Mouse (Mus musculus) Patski (cell line): ENCODE results near the gene Chrd. TPM values are rescaled to one million over a fixed set of nuclear protein-coding genes. Genes with fewer than 3 reads are reported as not detected.
A peak's percentile ranks its signal among the peaks of the same experiment; 100 is the strongest.

Source experiments
- ATAC-seq: fragments of 100-300 bp; one replicate; pipeline ENCODE4 v1.8.0; 2021
- CTCF ChIA-PET: fragments of 350-600 bp; sonication (Branson Sonifier 250); formaldehyde crosslinking; loops from one replicate; lab custom pipeline; 2022; ENCODE audit warnings: inconsistent platforms; lab: Charles Lee
- POLR2A ChIA-PET: fragments of 350-600 bp; sonication (Branson Sonifier 250); formaldehyde crosslinking; loops from one replicate; lab custom pipeline; 2022; ENCODE audit warnings: antibody characterized with exemption, inconsistent platforms; lab: Charles Lee
- DNase-seq: peaks from one replicate; pipeline ENCODE4 v3.0.0-alpha.2; 2011; ENCODE audit warnings: low read depth, low spot score
- H3K27me3 ChIP-seq: fragments of 371-371 bp; one replicate; pipeline ENCODE4 v1.5.1; 2021
- CTCF ChIP-seq: fragments of 100-300 bp; IDR thresholded peaks from one replicate; pipeline ENCODE4 v1.5.1; 2021
- in situ Hi-C: fragments of 300-500 bp; cut with MboI; formaldehyde crosslinking; loops from 3 replicates; pipeline ENCODE4 v1.11.1; 2018; ENCODE audit warnings: low pct_unique_long_range_greater_than_20kb, mixed read lengths
- polyA plus RNA-seq: library from polyadenylated mRNA; unstranded; gene quantifications from one replicate; pipeline ENCODE4 v1.2.3, GENCODE M21; 2021

Chrd gene
- polyA plus RNA-seq, 1 experiment from 2014 or later, result 1.8 TPM

DNA sequence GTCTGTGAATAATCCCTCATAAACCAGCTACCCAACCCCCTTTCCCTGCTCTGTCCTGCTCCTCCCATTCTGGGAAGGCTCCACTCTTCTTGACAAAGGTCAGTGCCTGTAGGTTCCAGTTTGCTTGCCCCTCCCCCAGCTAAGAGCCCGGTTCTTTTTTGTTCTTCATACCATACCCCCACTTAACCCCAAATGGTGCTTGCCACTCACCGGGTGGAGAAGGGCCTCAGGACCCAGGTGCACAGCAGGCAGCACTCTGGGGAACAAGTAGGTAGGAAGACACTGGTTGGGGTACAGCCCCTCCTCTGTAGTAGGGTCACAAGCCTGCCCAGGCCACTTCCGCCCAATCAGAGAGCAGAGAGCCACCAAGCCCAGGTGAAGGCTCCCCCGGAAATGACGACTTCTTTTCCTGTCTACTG is 2.6 kb upstream of the Chrd start:
- H3K27me3 ChIP-seq, result peaks cover 10% of the 10 kb centered on the region
- in situ Hi-C loops, result no loop called here
- POLR2A ChIA-PET, result no interaction called here
- ATAC-seq (no peak), DNase-seq (no peak)
- no peak for TF ChIP-seq CTCF
- CTCF ChIA-PET, result no interaction called here

DNA sequence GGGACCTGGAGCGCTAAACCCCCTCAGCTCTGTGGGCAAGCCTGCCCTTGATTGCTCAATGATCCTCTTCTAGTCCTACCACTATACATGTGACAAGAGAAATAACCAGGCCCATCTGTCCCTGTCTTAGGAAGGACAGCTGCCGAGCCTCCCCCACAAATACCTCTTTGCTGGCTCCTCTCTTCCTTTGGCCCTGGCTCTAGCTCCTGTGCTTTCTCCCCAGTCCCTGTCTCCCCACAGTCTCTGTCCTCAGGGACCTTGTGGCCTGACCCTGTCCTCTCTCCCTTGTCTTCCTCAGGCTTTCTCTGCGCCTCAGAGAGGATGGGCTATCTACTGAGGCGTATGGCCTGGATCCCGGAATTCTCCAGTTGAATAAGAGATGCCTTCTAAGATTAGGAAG is 1.2 kb upstream of the Chrd start:
- ATAC-seq (no peak), DNase-seq (no peak)
- CTCF ChIA-PET, result no interaction called here
- POLR2A ChIA-PET, result interaction anchor here (1.4 kb wide), 1 partner anchor 10 kb away, joined by 3 read pairs; no protein-coding TSS in a partner anchor
- peaks cover 10% of the 10 kb centered on the region for H3K27me3 ChIP-seq
- in situ Hi-C loops, result no loop called here
- no peak for TF ChIP-seq CTCF

DNA sequence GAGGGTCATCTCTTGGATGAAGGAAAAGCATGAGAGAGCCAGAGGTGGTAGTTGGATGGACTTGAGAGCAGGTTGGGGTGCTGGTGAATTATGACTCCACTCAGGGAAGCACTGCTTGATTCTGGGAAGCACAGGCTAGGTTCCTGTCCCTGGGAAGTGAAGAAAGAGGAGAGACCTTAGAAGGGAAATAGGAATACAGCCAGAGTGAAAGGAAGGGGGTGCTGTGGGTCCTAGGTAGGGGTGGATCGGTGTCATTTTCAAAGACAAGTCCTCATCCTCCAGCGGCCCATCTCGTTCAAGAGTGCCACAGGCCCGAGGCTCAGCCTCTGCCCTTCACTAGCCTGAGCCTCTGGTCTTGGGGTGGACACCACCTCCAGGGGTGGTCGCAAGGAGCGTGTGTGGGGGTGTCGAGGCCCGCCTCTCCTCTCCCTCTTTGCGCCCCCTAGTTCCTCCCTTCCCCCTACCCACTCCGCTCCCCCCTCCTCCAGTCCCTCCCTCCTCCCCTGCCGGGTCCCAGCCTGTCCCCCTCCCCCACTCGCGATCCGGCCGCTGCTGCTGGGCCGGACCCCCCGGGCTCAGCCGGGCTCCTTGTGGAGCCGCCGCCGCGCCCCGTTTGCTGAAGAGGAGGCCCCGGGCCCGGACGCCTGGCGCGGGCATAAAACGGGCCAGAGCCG is 539 bp upstream of the Chrd start:
- DNase-seq (no peak), ATAC-seq (peak; percentile 33)
- in situ Hi-C loops, result no loop called here
- H3K27me3 ChIP-seq, result peaks cover 10% of the 10 kb centered on the region
- no peak for TF ChIP-seq CTCF
- ChIA-PET POLR2A (interaction anchor here (0.6 to 1.4 kb wide), 2 partner anchors 9 to 986 kb away, joined by 3 read pairs; no protein-coding TSS in a partner anchor), CTCF (no interaction called here)

DNA sequence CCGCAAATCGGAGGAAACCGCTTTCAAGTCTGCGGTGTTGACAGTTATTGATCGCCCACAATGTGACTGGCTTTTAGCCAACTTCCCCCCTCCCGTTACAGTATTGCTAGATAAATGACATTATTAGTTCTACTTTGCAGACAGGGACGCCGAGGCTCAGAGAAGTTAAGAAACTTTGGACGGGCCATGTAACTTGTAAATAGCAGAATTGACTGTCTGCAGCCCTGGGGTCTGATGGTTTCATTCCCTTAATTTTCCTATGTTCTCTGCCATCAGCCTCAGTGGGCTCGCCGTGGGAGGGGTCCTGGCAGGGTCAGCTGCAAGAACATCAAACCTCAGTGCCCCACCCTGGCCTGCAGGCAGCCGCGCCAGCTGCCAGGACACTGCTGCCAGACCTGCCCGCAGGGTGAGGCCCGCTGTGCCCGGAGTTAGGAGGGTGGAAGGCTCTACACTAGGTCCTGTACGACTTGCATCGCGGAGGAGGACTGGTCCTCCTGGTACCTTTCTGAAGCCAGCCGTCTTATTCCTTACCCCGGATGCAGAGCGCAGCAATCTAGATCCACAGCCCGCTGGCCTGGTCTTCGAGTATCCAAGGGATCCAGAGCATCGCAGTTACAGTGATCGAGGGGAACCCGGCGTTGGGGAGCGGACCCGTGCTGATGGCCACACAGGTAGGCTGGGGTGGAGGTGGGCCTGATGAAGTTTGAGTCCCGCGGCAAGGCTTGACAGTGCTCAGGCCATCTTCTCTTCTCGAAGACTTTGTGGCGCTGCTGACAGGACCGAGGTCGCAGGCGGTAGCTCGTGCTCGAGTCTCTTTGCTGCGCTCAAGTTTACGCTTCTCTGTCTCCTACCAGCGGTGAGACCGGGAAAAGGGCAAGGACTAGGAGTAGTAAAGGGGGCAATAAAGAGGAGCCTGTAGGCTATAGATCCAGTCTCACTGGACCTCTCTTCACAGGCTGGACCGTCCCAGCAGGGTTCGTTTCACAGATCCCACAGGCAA is 1.1 kb downstream of the Chrd start, which contains the start of gene Thpo:
TSS of gene Thpo (minus strand) at position 781 of the 1,000 bp plus-strand sequence.
- H3K27me3 ChIP-seq, result peaks cover 10% of the 10 kb centered on the region
- ChIA-PET POLR2A (no interaction called here), CTCF (no interaction called here)
- in situ Hi-C loops, result no loop called here
- ATAC-seq, result no peak
- no peak for DNase-seq
- no peak for TF ChIP-seq CTCF

DNA sequence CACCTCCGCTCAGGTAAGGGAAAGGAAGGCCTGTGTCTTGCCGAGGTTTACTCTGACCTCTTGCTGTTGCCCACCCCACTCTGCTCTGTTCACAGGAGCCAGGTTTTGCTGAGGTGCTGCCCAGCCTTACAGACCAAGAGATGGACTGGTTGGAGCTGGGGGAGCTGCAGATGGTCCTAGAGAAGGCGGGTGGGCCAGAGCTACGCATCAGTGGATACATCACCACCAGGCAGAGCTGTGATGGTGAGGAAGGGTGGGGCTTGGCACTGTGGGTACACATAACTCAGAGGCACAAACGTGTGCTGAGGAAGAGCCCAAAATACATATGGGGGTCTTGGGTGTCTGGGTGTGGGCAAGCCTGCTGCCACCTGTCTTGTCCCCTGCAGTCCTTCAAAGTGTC is 2.7 kb downstream of the Chrd start:
- TF ChIP-seq CTCF, result no peak
- H3K27me3 ChIP-seq, result peaks cover 10% of the 10 kb centered on the region
- in situ Hi-C loops, result no loop called here
- DNase-seq (no peak), ATAC-seq (no peak)
- POLR2A ChIA-PET, result no interaction called here
- CTCF ChIA-PET, result interaction anchor here (1.1 kb wide), 1 partner anchor 26 kb away, joined by 3 read pairs; no protein-coding TSS in a partner anchor

DNA sequence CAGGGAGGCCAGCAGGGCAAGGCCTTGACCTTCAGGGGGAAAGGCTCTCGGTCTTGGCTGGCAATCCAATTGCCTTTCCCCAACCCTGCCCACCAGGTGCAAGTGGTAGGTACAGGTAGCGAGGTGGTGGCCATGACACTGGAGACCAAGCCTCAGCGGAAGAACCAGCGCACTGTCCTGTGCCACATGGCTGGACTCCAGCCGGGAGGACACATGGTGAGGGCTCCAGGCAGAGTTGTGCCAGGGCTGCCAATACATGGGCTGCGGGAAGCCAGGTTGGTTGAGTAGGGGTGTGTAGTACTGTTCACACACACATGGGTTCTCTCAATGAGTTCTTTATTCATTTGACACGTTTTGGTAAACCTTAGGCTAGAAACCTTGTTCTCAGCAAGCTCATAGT is 3.2 kb downstream of the Chrd start:
- ATAC-seq (no peak), DNase-seq (no peak)
- POLR2A ChIA-PET, result no interaction called here
- TF ChIP-seq CTCF, result no peak
- in situ Hi-C loops, result no loop called here
- CTCF ChIA-PET, result interaction anchor here (1.1 kb wide), 1 partner anchor 25 kb away, joined by 3 read pairs; no protein-coding TSS in a partner anchor
- H3K27me3 ChIP-seq, result peaks cover 10% of the 10 kb centered on the region

DNA sequence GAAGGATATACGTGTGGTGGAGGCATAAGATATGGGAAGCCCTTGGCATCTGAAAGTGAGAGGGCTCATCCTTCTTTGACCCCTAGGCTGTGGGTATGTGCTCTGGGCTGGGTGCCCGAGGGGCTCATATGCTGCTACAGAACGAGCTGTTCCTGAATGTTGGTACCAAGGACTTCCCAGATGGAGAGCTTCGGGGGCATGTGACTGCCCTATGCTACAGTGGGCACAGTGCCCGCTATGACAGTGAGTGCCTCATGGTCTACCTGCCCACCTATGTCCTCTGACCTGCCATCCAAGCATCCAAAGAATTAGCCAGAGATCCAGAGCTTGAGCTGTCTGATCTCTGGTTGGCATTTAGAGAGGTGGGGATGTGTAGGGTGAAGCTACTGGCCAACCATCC is 3.9 kb downstream of the Chrd start:
- ATAC-seq, result no peak
- ChIA-PET CTCF (no interaction called here), POLR2A (no interaction called here)

DNA sequence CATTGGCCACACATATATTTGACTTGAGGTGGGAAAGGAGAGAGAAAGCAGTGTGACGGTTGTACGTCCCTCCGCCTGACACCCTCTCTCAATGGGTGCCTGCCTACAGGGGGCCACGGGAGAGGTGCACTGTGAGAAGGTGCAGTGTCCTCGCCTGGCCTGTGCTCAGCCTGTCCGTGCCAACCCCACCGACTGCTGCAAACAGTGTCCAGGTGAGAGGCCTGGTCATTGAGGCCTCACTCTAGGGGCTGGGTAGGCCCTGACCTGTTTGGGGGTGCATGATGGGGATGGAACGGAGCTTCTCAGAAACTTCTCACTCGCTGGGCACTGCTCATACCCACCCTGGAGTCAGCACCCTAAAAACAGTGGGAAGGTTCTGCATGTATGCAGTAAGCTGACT is 6.9 kb downstream of the Chrd start:
- POLR2A ChIA-PET, result no interaction called here
- in situ Hi-C loops, result no loop called here
- ATAC-seq (no peak), DNase-seq (no peak)
- CTCF ChIA-PET, result interaction anchor here (1.4 kb wide), 1 partner anchor 15 kb away, joined by 3 read pairs; no protein-coding TSS in a partner anchor
- no peaks in the 10 kb centered on the region for H3K27me3 ChIP-seq
- TF ChIP-seq CTCF, result no peak

More for the DNA sequence above, 3.9 kb downstream of the Chrd start:
- TF ChIP-seq CTCF, result no peak
- in situ Hi-C loops, result no loop called here
- peaks cover 10% of the 10 kb centered on the region for H3K27me3 ChIP-seq
- DNase-seq, result no peak

DNA sequence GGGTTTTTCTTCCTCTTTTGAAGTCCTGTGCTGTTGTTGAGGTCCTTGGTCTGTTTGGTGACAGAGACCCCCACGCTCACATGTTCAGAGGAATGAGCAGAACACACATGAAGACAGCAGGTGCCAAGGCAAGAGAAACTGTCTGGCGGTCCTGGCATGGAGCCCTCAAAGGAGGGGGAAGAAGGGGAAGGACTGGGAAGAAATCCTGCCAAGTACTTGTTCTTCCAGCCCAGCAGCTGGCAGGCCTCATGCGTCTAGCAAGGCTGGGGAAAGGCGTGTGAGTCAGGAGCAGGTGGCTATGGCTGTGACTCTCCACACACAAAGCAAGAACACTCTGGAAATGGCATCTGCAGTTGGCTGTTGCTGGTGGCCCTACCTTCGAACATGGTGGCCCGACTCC is 13.7 kb downstream of the Chrd start:
- ChIA-PET POLR2A (no interaction called here), CTCF (no interaction called here)
- in situ Hi-C loops, result no loop called here
- DNase-seq (no peak), ATAC-seq (no peak)
- no peak for TF ChIP-seq CTCF
- H3K27me3 ChIP-seq, result peaks cover 11% of the 10 kb centered on the region

DNA sequence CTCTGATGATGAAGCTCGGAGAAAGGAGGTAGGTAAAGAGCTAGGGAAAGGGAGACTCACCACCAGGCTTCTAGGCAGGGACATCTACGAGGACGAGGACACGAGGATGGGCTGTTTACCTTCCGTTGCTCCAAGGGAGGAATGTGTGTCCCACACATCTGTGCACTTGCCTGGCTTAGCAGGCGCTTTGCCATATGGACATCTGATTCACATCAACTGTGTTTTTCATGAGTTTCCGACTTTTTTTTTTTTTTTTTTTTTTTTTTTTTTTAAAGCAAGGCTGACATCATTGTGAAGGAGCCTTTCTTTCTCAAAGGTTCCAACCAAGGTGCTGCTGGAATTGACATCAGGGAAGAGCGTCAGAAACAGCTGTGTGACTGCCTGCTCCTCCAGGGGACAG is 17.6 kb downstream of the Chrd start:
- DNase-seq (no peak), ATAC-seq (no peak)
- H3K27me3 ChIP-seq, result peaks cover 29% of the 10 kb centered on the region
- ChIA-PET POLR2A (no interaction called here), CTCF (interaction anchor here (0.9 to 1.3 kb wide), 2 partner anchors 24 to 29 kb away, joined by 3 read pairs; no protein-coding TSS in a partner anchor)
- no peak for TF ChIP-seq CTCF
- in situ Hi-C loops, result no loop called here
